9 mouse cellular contexts compared by ENCODE assay signal in the genomic region with DNA sequence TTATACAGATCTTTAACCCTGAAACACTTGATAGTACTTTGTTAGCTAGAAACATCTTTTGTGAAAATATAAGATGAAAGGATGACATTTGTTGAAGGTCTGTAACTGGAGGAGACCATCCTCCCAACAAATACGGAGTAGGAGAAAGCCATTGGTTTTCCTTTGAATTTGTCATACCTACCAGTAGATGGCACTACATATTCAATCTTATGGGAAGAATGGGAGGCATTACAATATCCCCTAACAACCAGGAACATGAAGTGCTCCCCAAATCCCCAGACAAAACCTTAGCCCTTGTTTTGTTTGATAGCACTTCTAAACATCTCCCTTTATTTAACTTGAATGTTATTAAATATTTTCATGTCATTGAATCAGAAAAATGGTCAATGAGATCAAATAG.
A peak's percentile ranks its signal among the peaks of the same experiment; 100 is the strongest.
DNase-seq lines count a peak whose midpoint lies in the region; ATAC-seq lines count a peak whose summit lies in the region.
"Had no signal": no experiment of that assay in that cellular context is flagged by ENCODE, and none has a peak within 500 bp of the region (broad histone marks: within the 10 kb centered on the region; RNA-seq: fewer than 3 reads in every experiment).

No protein-coding gene starts in this region.

- no peak overlapping the region for H3K4me3 ChIP-seq in intestine, embryonic 15.5 days (replicated peaks)
- no peak overlapping the region for H3K4me3 ChIP-seq in intestine, embryonic 16.5 days (ENCODE audit: low read length)

- no peak overlapping the region for H3K4me2 ChIP-seq in intestine, embryonic 15.5 days (replicated peaks)
- H3K4me2 ChIP-seq in intestine, embryonic 16.5 days (ENCODE audit: low read depth, low read length), result no peak overlapping the region

- DNase-seq in ES-CJ7 (ENCODE audit: low read depth, low spot score), result peak; percentile 21
- DNase-seq in embryo, embryonic 11.5 days (ENCODE audit: low read depth, low spot score), result peak; percentile 11
- DNase-seq in mesoderm, embryonic 11.5 days (ENCODE audit: low read depth, low spot score), result peak; percentile 30
- DNase-seq in thymus, postnatal 25 days, result no peak
- no peak for DNase-seq in thymus, postnatal 36 days

- H3K27ac ChIP-seq in intestine, embryonic 15.5 days, result no peak overlapping the region
- no peak overlapping the region for H3K27ac ChIP-seq in intestine, embryonic 16.5 days (ENCODE audit: low read length)
- H3K27ac ChIP-seq: macrophage had no signal

- 0 out of 2 replicates have a peak, but pooled peaks have one; percentile 53 for ATAC-seq in intestine, embryonic 15.5 days
- no peak for ATAC-seq in intestine, embryonic 16.5 days
- ATAC-seq in megakaryocyte, adult 5-6 weeks (ENCODE audit: poor library complexity, severe bottlenecking), result no peak

- H3K27me3 ChIP-seq in intestine, embryonic 15.5 days (replicated peaks), result no peaks in the 10 kb centered on the region
- H3K27me3 ChIP-seq in intestine, embryonic 16.5 days (replicated peaks; ENCODE audit: control insufficient read depth, insufficient read depth, low read length), result no peaks in the 10 kb centered on the region

- H3K9ac ChIP-seq in intestine, embryonic 15.5 days, result no peak overlapping the region
- H3K9ac ChIP-seq in intestine, embryonic 16.5 days (ENCODE audit: low read depth, low read length), result no peak overlapping the region

- H3K4me1 ChIP-seq in intestine, embryonic 15.5 days (replicated peaks), result no peaks in the 10 kb centered on the region
- no peaks in the 10 kb centered on the region for H3K4me1 ChIP-seq in intestine, embryonic 16.5 days (ENCODE audit: control insufficient read depth, insufficient read depth, low read length)

- H3K36me3 ChIP-seq in intestine, embryonic 15.5 days, result no peaks in the 10 kb centered on the region
- no peaks in the 10 kb centered on the region for H3K36me3 ChIP-seq in intestine, embryonic 16.5 days (ENCODE audit: control insufficient read depth, insufficient read depth, low read length)

- no peaks in the 10 kb centered on the region for H3K9me3 ChIP-seq in intestine, embryonic 15.5 days
- no peaks in the 10 kb centered on the region for H3K9me3 ChIP-seq in intestine, embryonic 16.5 days (ENCODE audit: control insufficient read depth, low read length)

- 9% methylated on average over 1 of the region's 1 CpGs for WGBS in intestine, embryonic 15.5 days
- WGBS in intestine, embryonic 16.5 days, result 7% methylated on average over 1 of the region's 1 CpGs

Comparison
In these comparisons a context has a peak if more than half of its experiments do, and no peak if none do; other contexts are left out.
1. DNase-seq: peak in ES-CJ7 (single experiment), embryo, embryonic 11.5 days (single experiment) and mesoderm, embryonic 11.5 days (single experiment); none in thymus, postnatal 25 days (single experiment) and thymus, postnatal 36 days (0 of 2).